Mouse (Mus musculus) kidney, adult 11 months (tissue): Measurements from ENCODE around the gene Bckdk.

Source experiments
- DNase-seq: peaks from one replicate; pipeline ENCODE4 v3.0.0; 2022

The Bckdk gene

GRCm38 (mm10) chr7:127896384-127896783, 7.5 kb upstream of the Bckdk start:
- DNase-seq: peak; percentile 55

GRCm38 (mm10) chr7:127897542-127897941, 6.3 kb upstream of the Bckdk start:
- no peak for DNase-seq

GRCm38 (mm10) chr7:127898179-127898956, 5.5 kb upstream of the Bckdk start:
- no peak for DNase-seq

GRCm38 (mm10) chr7:127899997-127900396, 3.9 kb upstream of the Bckdk start:
- no peak for DNase-seq

- DNase-seq: no peak
Measured at GRCm38 (mm10) chr7:127901772-127902171, 2.1 kb upstream of the Bckdk start.

- DNase-seq: no peak
Measured at GRCm38 (mm10) chr7:127907939-127908338, 4.1 kb downstream of the Bckdk start.

GRCm38 (mm10) chr7:127908656-127909055, 4.8 kb downstream of the Bckdk start:
- DNase-seq: no peak

DNA sequence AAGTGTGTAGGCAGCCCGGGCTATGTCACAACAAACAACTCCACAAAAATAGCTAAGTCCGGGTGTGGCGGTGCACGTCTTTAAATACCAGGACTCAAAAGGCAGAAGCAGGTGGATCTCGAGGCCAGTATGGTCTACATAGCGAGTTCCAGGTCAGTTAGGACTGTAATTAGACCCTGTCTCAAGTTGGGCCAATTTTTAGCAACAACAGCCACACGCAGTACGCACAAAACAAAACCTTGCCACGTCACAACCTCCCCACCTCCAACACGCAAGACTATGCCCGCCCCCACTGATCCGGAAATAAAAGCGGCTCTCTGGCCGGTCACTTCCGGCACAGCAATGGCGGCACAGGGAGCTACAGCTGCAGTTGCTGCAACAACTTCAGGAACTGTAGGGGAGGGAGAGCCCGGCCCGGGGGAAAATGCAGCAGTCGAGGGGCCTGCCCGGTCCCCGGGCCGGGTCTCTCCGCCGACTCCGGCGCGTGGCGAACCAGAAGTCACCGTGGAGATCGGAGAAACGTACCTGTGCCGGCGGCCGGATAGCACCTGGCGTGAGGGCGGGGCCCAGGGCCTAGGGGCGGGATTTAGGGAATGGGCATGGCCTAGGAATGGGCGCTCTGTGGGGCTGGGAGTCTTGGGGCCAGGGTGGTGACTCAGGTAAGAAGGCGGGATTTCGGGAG, 8.4 kb downstream of the Bckdk start, which contains the start of gene Kat8:
Gene Kat8, plus strand, starts transcription at position 327 of the 682 bp plus-strand sequence.
- peak; percentile 90 for DNase-seq

GRCm38 (mm10) chr7:127912938-127913337, 9.1 kb downstream of the Bckdk start:
- no peak for DNase-seq

DNA sequence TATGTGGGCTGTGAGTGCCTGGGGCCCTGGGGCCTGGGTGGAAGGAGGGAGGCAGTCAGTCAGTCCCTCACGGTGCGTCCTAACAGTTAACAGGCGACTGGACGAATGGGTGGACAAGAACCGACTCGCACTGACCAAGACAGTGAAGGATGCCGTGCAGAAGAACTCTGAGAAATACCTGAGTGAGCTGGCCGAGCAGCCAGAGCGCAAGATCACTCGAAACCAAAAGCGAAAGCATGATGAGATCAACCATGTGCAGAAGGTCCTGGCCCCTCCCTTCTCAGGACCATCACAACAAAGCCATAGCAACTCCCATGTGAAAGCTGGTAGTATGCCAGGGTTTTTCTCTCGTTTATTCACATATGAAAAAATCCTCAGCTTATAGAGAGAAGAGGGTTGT, 11.4 kb downstream of the Bckdk start:
- no peak for DNase-seq

DNA sequence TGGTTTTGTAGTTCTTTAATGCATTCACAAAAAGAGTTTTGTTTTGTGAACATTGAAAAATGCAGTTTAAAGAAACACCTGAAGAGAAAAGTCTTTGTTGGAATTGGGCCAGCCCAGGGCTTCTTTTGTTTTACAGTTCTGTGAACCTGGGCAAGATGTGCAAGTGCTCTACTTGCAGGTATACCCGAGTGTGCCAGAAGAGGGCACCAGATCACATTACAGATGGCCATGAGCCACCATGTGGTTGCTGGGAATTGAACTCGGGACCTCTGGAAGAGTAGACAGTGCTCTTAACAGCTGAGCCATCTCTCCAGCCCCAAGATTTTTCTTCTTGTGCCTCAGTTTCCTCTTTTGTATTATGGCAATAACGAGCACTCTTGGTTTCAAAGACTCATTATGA, 14.3 kb downstream of the Bckdk start:
- no peak for DNase-seq

DNA sequence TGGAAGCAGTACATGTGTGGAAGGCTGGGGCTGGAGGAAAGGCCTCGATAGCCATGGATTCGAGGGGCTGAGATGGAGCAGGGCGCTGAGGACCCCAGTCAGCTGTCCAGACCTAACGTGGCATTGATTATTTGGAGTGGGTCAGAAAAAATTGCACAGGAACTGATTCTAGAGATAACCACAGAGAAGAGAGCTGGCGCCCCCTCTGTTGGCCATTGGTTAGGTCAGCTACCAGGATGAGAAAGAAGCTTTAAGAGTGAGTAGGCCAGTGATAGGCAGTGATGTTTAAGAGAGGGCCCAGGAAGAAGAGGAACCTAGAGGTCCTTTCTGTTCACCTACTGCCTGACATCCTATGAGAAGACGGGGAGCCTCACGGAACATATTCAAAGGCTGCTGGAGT, 15.4 kb downstream of the Bckdk start:
- no peak for DNase-seq

DNA sequence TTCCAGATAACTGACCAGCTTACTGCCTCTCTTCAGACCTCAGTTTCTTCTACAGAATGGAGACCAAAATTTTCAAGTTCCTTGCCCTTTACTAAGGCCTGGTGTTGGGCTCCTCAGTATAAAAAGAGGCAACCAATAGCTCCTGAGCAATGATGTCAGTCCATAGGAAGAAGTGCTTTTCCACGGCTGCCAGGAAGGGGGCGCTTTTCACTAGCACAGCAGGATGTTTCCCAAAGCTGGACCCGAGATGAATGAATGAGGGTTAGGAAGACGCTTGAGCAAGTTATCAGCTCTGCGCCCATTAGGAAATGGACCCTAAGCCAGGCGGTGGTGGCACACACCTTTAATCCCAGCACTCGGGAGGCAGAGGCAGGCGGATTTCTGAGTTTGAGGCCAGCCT, 17.6 kb downstream of the Bckdk start:
- DNase-seq: no peak

DNA sequence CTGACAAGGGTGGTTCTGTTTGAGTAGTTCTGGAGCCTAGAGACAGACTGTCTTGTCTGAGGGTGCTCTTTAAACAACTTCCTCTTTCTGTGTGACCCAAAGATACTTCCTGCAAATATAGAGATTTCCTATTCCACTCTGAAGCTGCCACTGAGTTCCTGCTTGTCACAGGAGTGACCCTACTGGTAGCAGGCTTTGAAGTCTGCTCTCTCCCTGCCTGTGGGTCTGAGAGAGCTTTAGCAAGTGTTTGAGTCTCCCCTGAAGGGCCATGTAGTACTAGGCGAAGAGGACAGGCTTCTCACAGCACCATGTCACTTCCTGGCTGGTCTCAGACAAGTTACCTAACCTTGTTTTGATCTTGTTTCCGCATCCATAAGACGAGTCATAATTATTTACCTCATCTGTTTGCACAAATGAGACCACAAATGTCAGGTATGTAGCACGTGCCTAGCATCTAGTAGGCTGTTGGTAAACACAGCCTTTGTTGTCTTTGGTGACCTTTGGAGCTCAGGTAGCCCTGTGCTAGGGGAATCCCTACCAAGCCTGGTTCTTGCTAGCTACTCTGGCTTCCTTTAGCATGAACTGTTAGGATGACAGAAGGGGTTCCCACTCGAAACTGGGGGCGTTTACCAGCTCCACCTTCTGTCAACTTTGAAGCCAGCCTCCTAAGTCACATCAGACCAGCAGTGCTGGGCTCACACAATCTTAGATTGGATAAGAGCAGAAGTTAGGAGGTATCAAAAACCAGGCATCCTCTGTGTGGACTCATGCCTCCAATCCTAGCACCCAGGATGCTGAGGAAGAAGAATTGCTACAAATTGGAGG, 18.8 kb downstream of the Bckdk start:
- DNase-seq: no peak

DNA sequence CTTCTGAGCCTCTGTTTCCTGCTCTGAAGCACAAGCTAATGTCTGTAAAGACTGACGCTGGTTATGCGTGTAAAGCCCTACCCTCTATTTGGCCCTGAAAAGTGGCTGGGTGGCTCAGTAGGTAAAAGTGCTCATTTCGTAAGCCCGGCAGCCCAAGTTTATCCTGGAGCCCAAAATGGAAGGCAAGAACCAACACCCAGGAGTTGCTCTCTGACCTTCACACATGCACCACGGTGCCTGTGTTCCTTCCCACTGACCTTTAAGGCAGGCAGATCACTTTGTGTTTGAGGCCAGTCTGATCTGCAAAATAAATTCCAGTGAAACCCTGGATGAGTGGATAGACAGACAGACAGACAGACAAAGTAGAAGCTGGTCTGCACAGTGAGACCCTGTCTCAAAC, 19.8 kb downstream of the Bckdk start:
- DNase-seq: peak; percentile 45

DNA sequence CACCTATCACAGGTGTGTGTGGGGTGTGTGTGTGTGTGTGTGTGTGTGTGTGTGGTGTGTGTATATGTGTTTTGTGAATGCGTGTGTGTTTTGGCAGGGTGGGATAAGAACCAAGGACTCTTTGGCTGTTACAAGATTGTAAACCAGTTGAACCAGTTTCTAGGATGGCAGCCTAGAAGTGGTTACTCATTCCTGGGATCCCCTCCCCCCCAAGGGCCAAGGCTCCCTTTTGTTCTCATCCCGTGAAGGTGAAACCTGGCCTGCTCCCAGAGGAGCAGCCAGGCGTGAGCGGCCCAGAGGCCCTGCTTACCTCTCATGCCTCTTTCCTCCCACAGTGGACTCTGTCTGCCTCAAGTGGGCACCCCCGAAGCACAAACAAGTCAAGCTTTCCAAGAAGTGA, 21.4 kb downstream of the Bckdk start:
- peak; percentile 94 for DNase-seq

DNA sequence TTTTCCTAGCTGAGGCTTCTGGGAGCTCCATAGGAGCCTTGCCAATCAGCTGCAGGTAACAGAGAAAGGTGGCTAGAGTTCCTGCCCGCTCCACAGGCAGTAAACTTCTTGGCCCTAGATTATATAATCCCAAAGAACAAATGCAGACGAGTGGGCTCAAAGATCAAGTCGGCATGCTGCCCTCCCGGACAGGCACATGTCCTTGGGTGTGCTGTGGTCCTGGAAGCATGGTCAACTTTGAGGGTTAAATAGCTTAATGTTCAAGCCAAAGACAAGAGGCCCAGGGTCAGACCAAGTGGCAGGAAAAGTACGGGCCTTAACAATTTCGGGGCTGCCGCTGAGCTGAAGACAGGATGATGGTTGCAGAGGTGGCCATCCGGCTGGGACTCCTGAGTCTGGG, 22.2 kb downstream of the Bckdk start:
- DNase-seq: peak; percentile 93

DNA sequence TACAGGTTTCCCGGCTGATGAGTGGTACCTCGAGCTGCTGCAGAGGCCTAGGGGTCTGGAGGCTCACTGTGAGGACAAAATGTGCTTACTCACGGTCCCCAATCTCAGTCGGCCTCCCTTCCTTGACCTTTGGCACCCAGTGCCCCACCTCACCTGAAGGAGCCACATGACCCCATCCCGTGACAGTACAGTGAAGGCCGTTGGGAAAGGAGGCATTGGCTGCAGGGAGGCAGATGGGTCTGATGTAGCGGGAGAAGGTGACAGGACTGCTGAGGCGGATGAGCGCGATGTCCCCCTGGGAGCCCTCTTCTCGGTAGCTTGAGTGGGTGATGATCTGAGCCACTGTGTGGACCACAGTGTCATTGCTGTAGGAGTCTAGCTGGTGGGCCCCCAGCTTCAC, 23.0 kb downstream of the Bckdk start:
- peak; percentile 83 for DNase-seq

GRCm38 (mm10) chr7:127927726-127928125, 23.8 kb downstream of the Bckdk start:
- peak; percentile 46 for DNase-seq

DNA sequence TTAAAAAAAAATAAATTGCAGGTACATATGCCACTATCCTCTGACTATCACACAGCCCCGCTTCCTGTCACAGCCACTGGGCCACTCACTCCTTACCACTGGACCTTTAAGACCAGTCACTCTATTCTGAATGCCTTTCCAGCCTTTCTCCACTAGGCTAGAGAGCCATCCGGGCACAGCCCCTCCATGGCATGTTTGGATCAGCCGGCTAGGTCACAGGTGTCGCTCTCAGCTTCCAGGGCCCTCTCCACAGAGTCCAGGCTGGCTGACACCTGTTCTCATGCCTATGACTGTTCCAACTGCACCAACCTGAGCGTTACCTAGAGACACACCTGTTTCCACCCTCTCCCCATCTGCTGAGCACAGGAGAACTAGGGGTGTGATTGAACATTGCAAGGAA, 24.7 kb downstream of the Bckdk start:
- DNase-seq: peak; percentile 66

DNA sequence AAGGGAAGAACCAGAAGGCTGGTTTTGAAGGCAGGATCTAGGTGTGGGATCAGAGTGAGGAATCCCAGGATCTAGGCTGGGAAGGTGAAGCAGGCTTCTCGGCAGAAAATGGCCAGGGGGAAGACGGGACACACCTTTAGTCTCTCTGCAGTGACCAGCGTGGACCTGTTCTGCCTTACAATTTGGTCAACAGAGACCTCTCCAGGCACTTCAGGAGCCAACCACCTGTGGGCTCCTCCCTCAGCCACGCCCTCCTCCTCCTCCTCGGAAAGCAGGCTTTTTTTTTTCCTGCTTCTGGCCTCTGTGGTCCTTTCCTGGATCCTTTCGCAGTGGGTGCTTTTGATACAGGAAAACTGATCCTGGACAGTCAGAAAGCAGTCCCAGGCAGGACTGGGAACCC, 26.0 kb downstream of the Bckdk start, which contains the start of gene Prss8:
Gene Prss8, minus strand, starts transcription at position 182 of the 400 bp plus-strand sequence.
- DNase-seq: peak; percentile 94

GRCm38 (mm10) chr7:127930636-127931035, 26.8 kb downstream of the Bckdk start:
- no peak for DNase-seq

- DNase-seq: peak; percentile 80
Measured at GRCm38 (mm10) chr7:127931351-127932135, 27.7 kb downstream of the Bckdk start.
